Mouse (Mus musculus) cerebellum, adult 2 months (tissue): Measurements from ENCODE around the gene Lce1a2. TPM values are rescaled to one million over a fixed set of nuclear protein-coding genes. Genes with fewer than 3 reads are reported as not detected.
"Not testable (repeated sequence)": the region's sequence is repeated elsewhere in the genome, so short reads cannot be mapped to it uniquely, and the experiment has no call there.

Experiments
- DNase-seq, 2 experiments: peaks; one replicate each; pipeline ENCODE4 v3.0.0; 2021
- H3K27ac ChIP-seq: fragments of 200-500 bp; 2 replicates; pipeline ENCODE4 v1.5.1; 2012; ENCODE audit warnings: low read length, control low read depth, inconsistent platforms; ENCODE audit not compliant: insufficient read depth
- H3K27me3 ChIP-seq: fragments of 200-500 bp; 2 replicates; pipeline ENCODE4 v1.6.1; 2012; ENCODE audit warnings: inconsistent platforms, mild to moderate bottlenecking, low read length, moderate library complexity; ENCODE audit not compliant: control insufficient read depth, insufficient read depth
- H3K4me1 ChIP-seq: fragments of 200-500 bp; 2 replicates; pipeline ENCODE4 v1.6.1; 2011; ENCODE audit warnings: low read length; ENCODE audit not compliant: control insufficient read depth, insufficient read depth
- H3K4me3 ChIP-seq: fragments of 200-500 bp; replicated peaks from 2 replicates; pipeline ENCODE3; 2011; ENCODE audit warnings: mild to moderate bottlenecking, low read depth, low read length, control low read depth; ENCODE audit not compliant: insufficient read depth
- CTCF ChIP-seq: fragments of 200-500 bp; IDR thresholded peaks from 2 replicates; pipeline ENCODE4 v1.5.1; 2011; ENCODE audit warnings: low read depth, mild to moderate bottlenecking, control low read depth, low read length, moderate library complexity, borderline replicate concordance; ENCODE audit not compliant: insufficient read depth
- POLR2A ChIP-seq: fragments of 200-500 bp; IDR thresholded peaks from 2 replicates; pipeline ENCODE4 v1.6.1; 2011; ENCODE audit warnings: low read length, control low read depth, borderline replicate concordance; ENCODE audit not compliant: insufficient read depth
- WGBS: fragments of 180-500 bp; shearing (Covaris S2); methylation state at CpG from one replicate; pipeline ENCODE4 v1.1.7; 2018; 5-methylcytosine and 5-hydroxymethylcytosine counted together
- polyA plus RNA-seq: library from polyadenylated mRNA; depleted of rRNA; stranded (reverse); fragments of >200 nt; gene quantifications from 2 replicates; pipeline ENCODE4 v1.2.3, GENCODE M21; 2012; rRNA removed

The Lce1a2 gene
- polyA plus RNA-seq: not detected in 2 replicates

DNA sequence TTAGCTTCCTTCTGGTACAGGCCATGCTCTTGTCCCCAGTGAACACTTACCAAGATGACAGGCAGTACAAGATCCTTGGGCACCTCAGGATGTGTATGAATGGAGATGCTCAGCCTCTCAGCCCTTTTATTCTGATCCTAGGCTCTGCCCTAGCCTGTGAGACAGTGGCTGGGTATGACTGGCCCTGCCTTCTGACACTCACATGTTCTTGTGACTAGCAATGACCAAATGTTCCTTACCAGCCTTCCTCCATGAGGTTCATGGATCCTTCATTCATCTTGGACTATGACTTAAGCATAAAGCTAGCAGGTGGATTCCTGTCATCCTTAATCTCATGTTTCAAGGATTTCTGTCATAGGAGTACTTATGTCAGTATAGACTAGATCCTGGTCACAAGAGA, at the start of gene Lce1a2:
Lce1a2 (minus strand) TSS at position 101 of the 400 bp plus-strand sequence.
- TF ChIP-seq POLR2A (no peak), CTCF (no peak)
- H3K4me1 ChIP-seq: no peaks in the 10 kb centered on the region
- H3K4me3 ChIP-seq: no peak within 1 kb of the TSS

GRCm38 (mm10) chr3:92715122-92715521, 45.0 kb upstream of the Lce1a2 start:
- no peak overlapping the region for H3K4me3 ChIP-seq
- H3K27me3 ChIP-seq: no peaks in the 10 kb centered on the region
- no peak overlapping the region for H3K27ac ChIP-seq
- TF ChIP-seq CTCF (no peak), POLR2A (no peak)
- no peak for DNase-seq
- no peaks in the 10 kb centered on the region for H3K4me1 ChIP-seq

More for the DNA sequence above, at the start of gene Lce1a2:
- Histone ChIP-seq H3K27me3 (no peaks in the 10 kb centered on the region), H3K27ac (no peak within 1 kb of the TSS)
- DNase-seq: no peak

DNA sequence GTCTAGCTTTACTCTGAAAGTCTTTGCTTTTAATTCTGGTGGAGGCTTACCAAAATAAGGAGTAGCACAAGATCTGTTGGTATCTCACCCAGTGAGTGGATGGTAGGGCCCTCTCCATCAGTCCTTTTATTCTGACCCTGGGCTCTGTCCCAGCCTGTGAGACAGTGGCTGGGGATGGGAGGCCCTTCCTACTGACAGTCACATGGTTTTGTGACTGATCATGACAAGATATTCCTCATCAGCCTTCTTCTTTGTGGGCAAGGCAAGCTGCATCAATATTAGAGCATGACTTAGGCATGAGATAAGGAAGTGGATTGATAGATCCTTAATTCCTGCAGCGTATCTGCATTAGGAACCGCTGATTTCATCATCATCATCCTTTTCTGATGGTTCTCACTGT, 38.9 kb upstream of the Lce1a2 start, which contains the start of gene Lce1e:
Lce1e (minus strand) TSS at position 101 of the 400 bp plus-strand sequence.
- Histone ChIP-seq H3K27me3 (no peaks in the 10 kb centered on the region), H3K4me3 (no peak within 1 kb of the TSS), H3K27ac (no peak within 1 kb of the TSS), H3K4me1 (no peaks in the 10 kb centered on the region)
- 67% methylated on average over 2 of the region's 2 CpGs for WGBS
- no peak for DNase-seq
- TF ChIP-seq CTCF: no peak
- no peak for TF ChIP-seq POLR2A

GRCm38 (mm10) chr3:92694613-92695012, 24.5 kb upstream of the Lce1a2 start:
- WGBS: 13% methylated on average over 1 of the region's 1 CpGs
- DNase-seq: no peak
- no peaks in the 10 kb centered on the region for H3K4me1 ChIP-seq
- H3K4me3 ChIP-seq: no peak overlapping the region
- TF ChIP-seq POLR2A (no peak), CTCF (no peak)
- H3K27me3 ChIP-seq: no peaks in the 10 kb centered on the region
- no peak overlapping the region for H3K27ac ChIP-seq

GRCm38 (mm10) chr3:92691688-92692087, 21.6 kb upstream of the Lce1a2 start:
- TF ChIP-seq POLR2A: no peak
- TF ChIP-seq CTCF: no peak
- Histone ChIP-seq H3K4me3 (no peak overlapping the region), H3K4me1 (no peaks in the 10 kb centered on the region), H3K27me3 (no peaks in the 10 kb centered on the region), H3K27ac (no peak overlapping the region)
- no peak for DNase-seq

DNA sequence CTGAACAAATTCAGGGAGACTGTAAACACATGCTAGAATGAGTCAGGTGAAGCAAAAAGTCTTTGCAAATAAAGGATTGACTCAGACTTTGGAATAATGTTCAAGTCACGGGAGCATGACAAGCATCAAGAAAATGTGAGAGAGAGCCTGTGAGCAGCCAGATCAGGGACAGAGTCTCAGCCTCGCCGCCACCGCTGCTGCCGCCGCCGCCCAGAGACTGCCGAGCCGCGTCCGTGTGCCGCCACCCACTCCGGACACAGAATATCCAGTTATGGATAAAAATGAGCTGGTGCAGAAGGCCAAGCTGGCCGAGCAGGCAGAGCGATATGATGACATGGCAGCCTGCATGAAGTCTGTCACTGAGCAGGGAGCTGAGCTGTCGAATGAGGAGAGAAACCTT, 19.0 kb upstream of the Lce1a2 start:
- H3K27ac ChIP-seq, H3K27me3 ChIP-seq, H3K4me3 ChIP-seq, H3K4me1 ChIP-seq: not testable (repeated sequence)
- peak; percentile 37 for DNase-seq
- 83% methylated on average over 16 of the region's 16 CpGs for WGBS

DNA sequence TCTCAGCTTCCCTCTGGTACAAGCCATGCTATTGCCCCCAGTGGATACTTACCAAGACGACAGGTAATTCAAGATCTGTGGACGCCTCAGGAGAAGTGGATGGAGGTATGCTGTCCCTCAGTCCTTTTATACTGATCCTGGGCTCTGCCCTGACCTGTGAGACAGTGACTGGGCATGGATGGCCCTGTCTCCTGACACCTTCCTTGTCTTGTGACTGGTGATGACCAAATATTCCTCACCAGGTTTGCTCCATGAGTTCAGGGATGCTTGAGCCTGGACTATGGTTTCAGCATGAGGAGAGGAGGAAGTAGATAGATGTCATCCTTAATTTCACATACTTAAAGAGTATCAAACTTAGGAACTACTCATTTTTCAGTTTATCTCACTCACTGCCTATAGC, 17.0 kb upstream of the Lce1a2 start, which contains the start of gene Lce1d:
Lce1d (minus strand) TSS at position 101 of the 400 bp plus-strand sequence.
- Histone ChIP-seq H3K4me1 (no peaks in the 10 kb centered on the region), H3K27me3 (no peaks in the 10 kb centered on the region)
- WGBS: 73% methylated on average over 2 of the region's 2 CpGs

GRCm38 (mm10) chr3:92678947-92679346, 8.8 kb upstream of the Lce1a2 start, which contains the start of gene Lce1c:
Gene Lce1c, plus strand, starts transcription at chr3:92679247.
- Histone ChIP-seq H3K4me3 (no peak within 1 kb of the TSS), H3K27ac (no peak within 1 kb of the TSS), H3K4me1 (no peaks in the 10 kb centered on the region), H3K27me3 (no peaks in the 10 kb centered on the region)
- DNase-seq: no peak
- TF ChIP-seq CTCF (no peak), POLR2A (no peak)
- 84% methylated on average over 4 of the region's 4 CpGs for WGBS

More for the DNA sequence above, 17.0 kb upstream of the Lce1a2 start, which contains the start of gene Lce1d:
- no peak within 1 kb of the TSS for H3K27ac ChIP-seq
- TF ChIP-seq POLR2A (no peak), CTCF (no peak)
- no peak within 1 kb of the TSS for H3K4me3 ChIP-seq
- DNase-seq: no peak

DNA sequence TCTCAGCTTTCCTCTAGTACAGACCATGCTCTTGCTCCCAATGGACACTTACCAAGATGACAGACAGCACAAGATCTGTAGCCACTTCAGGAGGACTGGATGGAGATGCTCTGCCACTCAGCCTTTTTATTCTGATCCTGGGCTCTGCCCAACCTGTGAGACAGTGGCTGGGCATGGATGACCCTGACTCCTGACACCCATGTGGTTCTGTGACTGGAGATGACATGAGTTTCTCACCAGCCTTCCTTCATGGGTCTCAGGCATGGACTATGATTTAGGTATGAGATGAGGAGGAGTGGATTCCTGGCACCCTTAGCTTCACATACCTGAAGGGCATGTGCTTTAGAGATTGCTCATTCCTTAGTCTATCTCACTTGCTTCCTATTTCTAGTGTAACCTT, 13.3 kb downstream of the Lce1a2 start, which contains the start of gene Lce1b:
Lce1b (minus strand) TSS at position 101 of the 400 bp plus-strand sequence.
- DNase-seq: no peak
- H3K4me3 ChIP-seq: no peak within 1 kb of the TSS
- no peaks in the 10 kb centered on the region for H3K4me1 ChIP-seq
- TF ChIP-seq POLR2A (no peak), CTCF (no peak)
- no peak within 1 kb of the TSS for H3K27ac ChIP-seq
- no peaks in the 10 kb centered on the region for H3K27me3 ChIP-seq
